Mouse (Mus musculus): ENCODE data around the gene Kif2b. TPM values are rescaled to one million over a fixed set of nuclear protein-coding genes. Genes with fewer than 3 reads are reported as not detected.

The Kif2b gene
- total RNA-seq (2021): not detected
- long read RNA-seq, experiment 1: 0 reads
- long read RNA-seq, experiment 2: 0 reads

DNA sequence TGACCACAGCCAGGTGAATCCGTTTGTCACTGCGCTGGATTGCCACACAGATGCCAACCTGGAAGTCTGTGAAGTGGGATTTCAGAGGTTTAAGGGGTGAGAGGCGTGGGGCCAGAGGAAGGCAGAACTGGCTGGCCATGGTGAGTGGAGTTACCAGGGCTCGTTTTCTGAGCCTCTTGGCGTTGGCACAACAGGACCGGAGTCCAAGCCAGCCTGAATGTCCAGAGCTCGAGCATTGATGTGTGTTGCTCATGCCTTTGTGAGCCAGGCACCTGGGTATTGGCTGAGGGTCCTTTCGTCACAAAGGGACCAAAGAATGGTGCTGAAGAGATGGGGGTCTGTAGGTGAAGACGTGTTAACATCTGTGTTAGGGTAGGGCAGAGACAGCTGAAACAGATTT is at the start of gene Kif2b:
Kif2b (minus strand) TSS at position 242 of the 400 bp plus-strand sequence.
- Histone ChIP-seq H3K4me3 (no peak within 1 kb of the TSS), H3K27ac (no peak within 1 kb of the TSS)
- no peak for TF ChIP-seq CTCF (conservative IDR thresholded peaks at IDR 0.05)
- no peak for DNase-seq (ENCODE audit: low spot score in 2 of 2)

DNA sequence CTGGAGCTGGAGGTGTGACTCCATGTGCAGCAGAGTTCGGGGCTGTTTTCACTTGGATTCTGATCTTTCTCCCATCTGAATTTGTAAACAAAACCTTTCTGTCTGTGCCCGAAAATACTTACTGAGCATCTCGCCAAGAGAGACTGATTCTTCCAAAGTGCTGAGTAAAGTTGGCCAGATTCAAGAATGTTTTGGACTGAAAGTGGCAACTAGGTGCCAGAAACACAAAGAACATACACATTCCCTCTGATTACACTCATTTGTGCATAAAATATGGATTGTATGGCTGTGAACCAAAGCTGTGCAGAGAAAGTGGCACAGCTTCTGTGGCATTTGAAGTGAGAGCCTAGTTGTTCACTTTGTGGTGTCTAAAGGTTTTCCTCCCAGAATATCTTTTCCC is 15.7 kb upstream of the Kif2b start:
- TF ChIP-seq CTCF (conservative IDR thresholded peaks at IDR 0.05): no peak
- no peak overlapping the region for H3K27ac ChIP-seq
- no peak overlapping the region for H3K4me3 ChIP-seq
- DNase-seq (ENCODE audit: low spot score in 2 of 2): peak in 1 of 2 experiments; percentile 1

DNA sequence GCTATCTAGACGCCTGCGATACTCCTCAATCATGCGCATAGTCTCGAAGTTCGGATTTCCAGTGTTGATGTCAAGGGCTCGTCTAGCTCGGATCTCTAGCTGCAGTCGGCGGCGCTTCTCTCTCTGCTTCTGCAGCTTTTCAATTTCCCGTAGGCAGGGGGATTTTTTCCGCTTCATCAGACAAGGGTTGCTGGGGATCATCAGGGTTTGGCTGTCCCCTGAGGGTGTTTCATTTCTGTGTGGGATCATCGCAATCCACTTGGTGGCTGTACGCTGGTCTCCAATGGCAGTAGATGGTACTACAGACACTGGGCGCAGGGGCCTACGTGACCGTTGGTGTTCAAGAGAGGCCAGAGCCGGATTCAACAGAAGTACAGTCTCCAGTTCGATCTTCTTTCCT is 502 bp downstream of the Kif2b start:
- Histone ChIP-seq H3K27ac (no peak overlapping the region), H3K4me3 (no peak overlapping the region)
- TF ChIP-seq CTCF (conservative IDR thresholded peaks at IDR 0.05): no peak
- no peak for DNase-seq (ENCODE audit: low spot score in 2 of 2)

DNA sequence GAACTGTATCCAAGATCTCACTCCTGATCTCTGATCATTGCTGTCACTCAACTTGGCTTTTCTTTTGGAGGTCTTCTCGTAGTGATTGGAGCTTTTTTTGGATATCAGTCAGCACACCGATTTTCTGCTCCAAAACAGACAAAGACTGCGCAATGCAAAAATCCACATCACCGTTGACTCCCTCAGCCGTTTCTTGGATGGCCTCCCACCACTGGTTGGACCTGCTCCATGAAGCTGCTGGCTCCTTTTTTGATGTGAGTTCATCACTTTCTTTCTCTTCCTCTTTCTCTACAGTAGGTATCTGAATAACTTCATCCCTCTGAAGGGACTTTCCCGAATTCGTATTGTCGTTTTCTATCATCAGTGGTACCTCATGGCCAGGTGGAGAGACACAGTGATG is 2.0 kb downstream of the Kif2b start:
- TF ChIP-seq CTCF (conservative IDR thresholded peaks at IDR 0.05): no peak
- Histone ChIP-seq H3K4me3 (no peak overlapping the region), H3K27ac (no peak overlapping the region)
- DNase-seq (ENCODE audit: low spot score in 2 of 2): no peak

DNA sequence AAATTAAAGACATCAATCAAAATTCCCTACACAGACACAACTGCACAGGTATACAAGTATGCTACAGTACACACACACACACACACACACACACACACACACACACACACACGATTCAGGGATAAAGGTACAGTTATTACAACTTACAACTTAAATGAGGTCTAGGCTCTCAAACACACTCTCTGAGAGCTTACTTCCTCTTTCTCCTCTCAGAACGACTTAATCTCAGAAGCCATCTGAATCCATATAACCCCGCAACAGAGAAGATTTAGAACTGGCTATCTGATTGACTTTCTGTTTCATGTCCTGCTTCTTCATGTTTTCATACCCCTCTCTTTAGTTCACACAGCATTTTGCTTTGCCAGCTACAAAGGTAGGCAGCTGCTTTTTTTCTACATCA is 2.9 kb downstream of the Kif2b start:
- no peak for DNase-seq (ENCODE audit: low spot score in 2 of 2)
- TF ChIP-seq CTCF (conservative IDR thresholded peaks at IDR 0.05): no peak
- Histone ChIP-seq H3K27ac (no peak overlapping the region), H3K4me3 (no peak overlapping the region)

DNA sequence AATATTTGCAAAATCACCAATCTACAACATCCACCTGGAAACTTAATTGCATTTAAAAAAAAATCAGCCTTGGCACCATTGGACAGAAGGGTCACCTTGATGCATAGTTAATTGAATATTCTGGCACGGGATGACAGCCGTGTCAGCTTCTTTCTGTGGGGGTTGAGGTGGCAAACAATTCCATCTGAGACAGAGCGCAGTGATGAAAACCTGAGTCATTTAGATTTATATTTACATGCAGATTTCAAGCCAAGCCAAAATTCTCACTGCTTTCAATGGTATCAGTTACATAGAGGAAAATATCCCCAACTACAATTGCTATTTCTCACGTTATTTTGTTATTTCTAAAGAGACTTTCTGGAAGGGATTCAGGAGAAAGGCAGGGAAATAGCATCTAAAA is 46.6 kb downstream of the Kif2b start:
- H3K4me3 ChIP-seq: no peak overlapping the region
- no peak overlapping the region for H3K27ac ChIP-seq
- TF ChIP-seq CTCF (conservative IDR thresholded peaks at IDR 0.05): no peak
- DNase-seq (ENCODE audit: low spot score in 2 of 2): peak in 1 of 2 experiments; percentile 5

All from layer of hippocampus, adult 2 months (tissue).